Mouse (Mus musculus) megakaryocyte, adult 5-6 weeks (primary cell): ENCODE measurements around the gene Gm6121. TPM values are rescaled to one million over a fixed set of nuclear protein-coding genes. Genes with fewer than 3 reads are reported as not detected.
"Not testable (repeated sequence)": the region's sequence is repeated elsewhere in the genome, so short reads cannot be mapped to it uniquely, and the experiment has no call there.

Source experiments
- ATAC-seq: 2 replicates; pipeline ENCODE4 v1.8.0; 2016; ENCODE audit warnings: mild to moderate bottlenecking, inconsistent platforms; ENCODE audit not compliant: poor library complexity, severe bottlenecking
- total RNA-seq, 2 experiments: library from RNA; stranded (forward) in 1 of 2; stranded (reverse) in 1 of 2; fragments of 153-499, 151-499 nt in 1 of 2; fragments of 221-1000, 200-1000 nt in 1 of 2; gene quantifications; 2 replicates each; pipeline versions ENCODE4 v1.2.3 to v1.2.4; 2015 to 2017

Gene Gm6121
- total RNA-seq (2015) (not detected in 2 replicates), total RNA-seq (2017) (not detected in 2 replicates)

GRCm38 (mm10) chrX:26935597-26935996 is at the start of gene Gm6121:
Gm6121 (minus strand) TSS chrX:26935697.
- not testable (repeated sequence) for ATAC-seq

Other genes with a start within 250 kb of the Gm6121 start
- not detected in 2 replicates for gene Gm14525, start 233.1 kb downstream of the Gm6121 start, total RNA-seq (2015)
- not detected in 2 replicates for gene Gm14525, start 233.1 kb downstream of the Gm6121 start, total RNA-seq (2017)